Mouse (Mus musculus) adrenal gland, adult 2 months (tissue): ENCODE measurements around the gene St7. TPM values are rescaled to one million over a fixed set of nuclear protein-coding genes. Genes with fewer than 3 reads are reported as not detected.
A peak's percentile ranks its signal among the peaks of the same experiment; 100 is the strongest.

Experiments
- DNase-seq: peaks from one replicate; pipeline ENCODE4 v3.0.0; 2021
- polyA plus RNA-seq: library from polyadenylated mRNA; depleted of rRNA; stranded (reverse); fragments of >200 nt; gene quantifications from 2 replicates; pipeline ENCODE4 v1.2.3, GENCODE M21; 2012
- total RNA-seq, 2 experiments: library from RNA; stranded (reverse); gene quantifications; 2 replicates each; pipeline ENCODE4 v1.2.3; 2021

The St7 gene
- total and polyA plus RNA-seq, 3 experiments, result 8.1 to 28.2 (median 26.4) TPM

GRCm38 (mm10) chr6:17898539-17898938, 205.8 kb downstream of the St7 start:
- no peak for DNase-seq

- DNase-seq, result no peak
These were observed 210.6 kb downstream of the St7 start for GRCm38 (mm10) chr6:17903355-17903754.

- no peak for DNase-seq
These were observed 213.0 kb downstream of the St7 start for GRCm38 (mm10) chr6:17905776-17906175.

GRCm38 (mm10) chr6:17906289-17906688, 213.6 kb downstream of the St7 start:
- DNase-seq, result no peak

GRCm38 (mm10) chr6:17912312-17912711, 219.6 kb downstream of the St7 start:
- no peak for DNase-seq

GRCm38 (mm10) chr6:17912825-17913224, 220.1 kb downstream of the St7 start:
- no peak for DNase-seq

GRCm38 (mm10) chr6:17913315-17913714, 220.6 kb downstream of the St7 start:
- DNase-seq, result no peak

- DNase-seq, result no peak
These were observed 221.6 kb downstream of the St7 start for GRCm38 (mm10) chr6:17914300-17914699.

GRCm38 (mm10) chr6:17917233-17917632, 224.5 kb downstream of the St7 start:
- DNase-seq, result no peak

GRCm38 (mm10) chr6:17922180-17922579, 229.4 kb downstream of the St7 start:
- DNase-seq, result no peak

- DNase-seq, result no peak
These were observed 230.2 kb downstream of the St7 start for GRCm38 (mm10) chr6:17922967-17923366.

GRCm38 (mm10) chr6:17923370-17923769, 230.6 kb downstream of the St7 start:
- peak; percentile 54 for DNase-seq

- DNase-seq, result no peak
These were observed 231.3 kb downstream of the St7 start for GRCm38 (mm10) chr6:17923894-17924505.

- no peak for DNase-seq
These were observed 232.5 kb downstream of the St7 start for GRCm38 (mm10) chr6:17925267-17925666.

GRCm38 (mm10) chr6:17927746-17928145, 235.0 kb downstream of the St7 start:
- DNase-seq, result no peak

- DNase-seq, result no peak
These were observed 238.5 kb downstream of the St7 start for GRCm38 (mm10) chr6:17931187-17931586.

GRCm38 (mm10) chr6:17931835-17932234, 239.1 kb downstream of the St7 start:
- DNase-seq, result no peak

- DNase-seq, result no peak
These were observed 240.1 kb downstream of the St7 start for GRCm38 (mm10) chr6:17932806-17933205.

GRCm38 (mm10) chr6:17938631-17939346, 246.1 kb downstream of the St7 start:
- no peak for DNase-seq

GRCm38 (mm10) chr6:17941916-17942315, 249.2 kb downstream of the St7 start:
- no peak for DNase-seq

GRCm38 (mm10) chr6:17942344-17942743, 249.6 kb downstream of the St7 start:
- DNase-seq, result no peak

- DNase-seq, result no peak
These were observed 251.3 kb downstream of the St7 start for GRCm38 (mm10) chr6:17943877-17944617.

GRCm38 (mm10) chr6:17946456-17946855, 253.7 kb downstream of the St7 start:
- DNase-seq, result no peak
